Mouse (Mus musculus) heart, postnatal 36 days (tissue): Measurements from ENCODE around the gene Mpp6. TPM values are rescaled to one million over a fixed set of nuclear protein-coding genes. Genes with fewer than 3 reads are reported as not detected.
A peak's percentile ranks its signal among the peaks of the same experiment; 100 is the strongest.

Experiments
- DNase-seq, 2 experiments: peaks; one replicate each; pipeline ENCODE4 v3.0.0; 2021 to 2022
- intact Hi-C: fragments of 180-260 bp; cut with DNase I; formaldehyde crosslinking; loops from one replicate; pipeline ENCODE4 v1.15.1; 2025
- total RNA-seq, 2 experiments: library from RNA; stranded (reverse); gene quantifications; 2 replicates each; pipeline ENCODE4 v1.2.3; 2021

Gene Mpp6
- total RNA-seq, 2 experiments from 2014 or later: 59.2 to 64.2 TPM

GRCm38 (mm10) chr6:50220863-50221262, 110.8 kb downstream of the Mpp6 start:
- DNase-seq: peak; percentile 17 to 55
- intact Hi-C loops: loop anchor here (2.0 kb wide), 1 partner anchor 702 kb away; no protein-coding TSS in a partner anchor

- DNase-seq: no peak
- intact Hi-C loops: no loop called here
Measured at GRCm38 (mm10) chr6:50222351-50222750, 112.3 kb downstream of the Mpp6 start.

- no peak for DNase-seq
- intact Hi-C loops: no loop called here
Measured at GRCm38 (mm10) chr6:50222986-50223385, 112.9 kb downstream of the Mpp6 start.

DNA sequence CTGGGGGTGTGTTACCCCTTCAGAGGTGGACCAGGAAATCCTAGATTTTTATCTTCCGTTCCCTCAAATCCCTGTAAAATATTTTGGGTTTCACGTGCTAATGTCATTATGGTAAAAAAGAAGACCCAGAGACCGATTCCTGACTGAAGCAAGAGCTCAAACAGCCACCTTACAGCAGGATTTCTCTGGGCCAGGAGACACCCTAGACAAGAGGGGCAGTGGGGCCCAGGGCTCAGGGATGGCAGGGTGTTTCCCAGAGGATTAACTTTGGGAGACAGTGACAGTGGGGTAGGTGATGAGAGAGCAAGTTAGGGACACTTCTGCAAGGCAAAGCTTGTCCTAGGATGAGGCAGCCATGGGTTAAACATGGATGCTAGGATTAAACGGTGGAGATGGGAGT, 113.6 kb downstream of the Mpp6 start:
- intact Hi-C loops: no loop called here
- DNase-seq: no peak

GRCm38 (mm10) chr6:50225232-50225631, 115.2 kb downstream of the Mpp6 start:
- intact Hi-C loops: no loop called here
- DNase-seq: no peak

GRCm38 (mm10) chr6:50228180-50228579, 118.1 kb downstream of the Mpp6 start:
- no peak for DNase-seq
- intact Hi-C loops: no loop called here

DNA sequence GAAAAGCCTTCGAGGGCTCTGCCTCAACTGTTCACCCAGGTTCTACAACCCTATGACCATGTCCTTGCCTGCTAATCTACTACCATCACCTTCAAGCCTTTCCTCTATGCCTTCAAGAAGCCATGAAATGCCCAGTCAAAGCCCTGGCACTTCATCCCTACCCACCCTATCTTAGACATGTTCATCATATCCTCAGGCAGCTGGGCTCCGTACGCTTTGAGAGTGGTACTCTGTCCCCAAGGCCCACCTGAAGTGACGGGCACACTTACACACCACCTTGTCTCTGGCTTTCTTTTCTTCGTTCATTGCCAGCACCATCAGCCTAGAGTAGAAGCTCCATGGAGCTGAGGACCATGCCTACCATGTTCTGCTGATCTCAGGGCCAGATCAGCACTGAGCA, 121.2 kb downstream of the Mpp6 start:
- no peak for DNase-seq
- intact Hi-C loops: no loop called here

DNA sequence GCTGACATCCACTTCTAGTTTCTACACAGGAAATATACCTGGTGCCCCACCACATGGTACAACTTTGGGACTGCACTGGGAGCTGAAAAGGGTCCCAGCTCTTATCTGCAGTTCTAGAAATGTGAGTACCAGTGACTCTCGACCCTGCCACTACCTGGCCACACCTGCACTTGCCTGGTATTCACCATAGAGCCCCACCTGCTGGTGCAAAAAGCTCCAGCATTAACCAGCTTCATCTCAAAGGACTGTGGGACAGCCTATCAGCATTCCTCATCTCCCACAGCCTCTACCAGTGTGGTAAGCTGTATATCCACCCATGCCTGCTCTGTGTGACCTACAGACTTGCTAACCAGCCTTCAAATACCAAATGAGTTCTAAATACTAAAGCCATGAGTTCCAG, 122.9 kb downstream of the Mpp6 start:
- intact Hi-C loops: no loop called here
- DNase-seq: no peak

- intact Hi-C loops: no loop called here
- DNase-seq: no peak
Measured at GRCm38 (mm10) chr6:50237963-50238362, 127.9 kb downstream of the Mpp6 start.

DNA sequence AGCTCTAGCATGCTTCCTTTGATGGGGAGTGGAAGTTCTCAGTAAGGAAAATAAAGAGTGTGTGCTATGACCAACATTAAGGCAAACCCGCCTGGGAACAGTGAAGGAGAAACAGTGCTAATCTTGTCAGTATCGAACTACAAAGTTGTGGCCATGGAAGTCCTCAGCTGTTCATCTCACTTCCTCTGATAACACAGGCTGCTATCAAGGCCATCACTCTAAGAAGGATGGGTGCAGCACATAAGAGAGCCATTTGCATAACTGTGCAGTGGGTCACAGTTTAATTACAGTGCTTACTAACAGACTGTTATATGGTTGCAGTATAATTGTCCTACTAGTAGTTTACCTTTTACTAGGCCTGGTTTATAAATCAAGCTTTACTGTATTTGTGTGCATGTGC, 129.9 kb downstream of the Mpp6 start:
- DNase-seq: no peak
- intact Hi-C loops: no loop called here

GRCm38 (mm10) chr6:50240437-50240836, 130.4 kb downstream of the Mpp6 start:
- DNase-seq: no peak
- intact Hi-C loops: no loop called here

GRCm38 (mm10) chr6:50244126-50244525, 134.1 kb downstream of the Mpp6 start:
- no peak for DNase-seq
- intact Hi-C loops: no loop called here

- intact Hi-C loops: no loop called here
- DNase-seq: no peak
Measured at GRCm38 (mm10) chr6:50244967-50245366, 134.9 kb downstream of the Mpp6 start.

DNA sequence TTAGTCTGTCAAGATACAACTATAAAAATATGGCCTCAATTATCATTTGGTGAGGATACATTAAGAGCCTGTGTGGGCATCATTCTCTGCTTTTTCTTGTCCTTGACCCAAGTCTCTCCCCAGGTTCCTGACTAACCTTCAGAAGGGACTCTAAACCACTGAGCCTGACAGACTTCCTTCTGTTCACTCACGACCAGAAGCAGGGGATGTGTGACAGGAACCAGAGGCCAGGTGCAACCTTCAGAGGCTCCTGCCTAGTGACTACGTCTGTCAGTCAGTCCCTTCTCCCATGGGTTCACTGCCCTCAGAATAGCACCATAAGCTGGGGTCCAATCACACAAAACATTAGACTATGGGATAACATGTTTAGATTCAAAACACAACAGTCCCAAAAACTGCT, 137.3 kb downstream of the Mpp6 start:
- DNase-seq: no peak

DNA sequence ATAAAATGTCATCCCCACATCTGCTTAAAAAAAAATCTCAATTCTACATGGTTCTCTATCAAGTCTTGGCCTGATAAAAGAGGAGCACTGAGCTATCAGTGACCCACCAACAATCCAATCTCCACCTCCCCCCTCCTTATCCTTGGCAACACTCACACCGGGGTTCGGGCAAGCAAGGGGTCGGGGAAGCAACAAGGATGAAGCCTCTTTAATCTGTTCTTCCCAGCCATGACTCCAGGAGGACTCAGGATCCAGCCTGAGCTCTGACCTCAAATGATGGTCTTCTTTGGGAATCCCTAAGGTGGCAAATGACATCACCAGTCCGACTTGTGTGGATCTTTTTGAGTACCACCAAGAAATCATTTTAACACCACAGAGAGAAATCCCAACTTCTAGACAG, 137.8 kb downstream of the Mpp6 start:
- intact Hi-C loops: no loop called here
- no peak for DNase-seq

More for the DNA sequence above, 137.3 kb downstream of the Mpp6 start:
- intact Hi-C loops: no loop called here

Other genes with a start within 250 kb of the Mpp6 start
- under 1 TPM; 0.33 to 0.42 TPM for gene Gsdme, start 153.6 kb downstream of the Mpp6 start, total RNA-seq